Mouse (Mus musculus) bone marrow macrophage, adult 2 months (primary cell): ENCODE results near the gene Brat1.

ENCODE experiments used
- CTCF ChIP-seq: IDR thresholded peaks from 2 replicates; pipeline ENCODE4 v1.5.1; 2012; ENCODE audit warnings: low read depth, mild to moderate bottlenecking, low read length, moderate library complexity
- POLR2A ChIP-seq: IDR thresholded peaks from 2 replicates; pipeline ENCODE4 v1.6.1; 2012; ENCODE audit warnings: mild to moderate bottlenecking, low read depth, low read length, borderline replicate concordance

DNA sequence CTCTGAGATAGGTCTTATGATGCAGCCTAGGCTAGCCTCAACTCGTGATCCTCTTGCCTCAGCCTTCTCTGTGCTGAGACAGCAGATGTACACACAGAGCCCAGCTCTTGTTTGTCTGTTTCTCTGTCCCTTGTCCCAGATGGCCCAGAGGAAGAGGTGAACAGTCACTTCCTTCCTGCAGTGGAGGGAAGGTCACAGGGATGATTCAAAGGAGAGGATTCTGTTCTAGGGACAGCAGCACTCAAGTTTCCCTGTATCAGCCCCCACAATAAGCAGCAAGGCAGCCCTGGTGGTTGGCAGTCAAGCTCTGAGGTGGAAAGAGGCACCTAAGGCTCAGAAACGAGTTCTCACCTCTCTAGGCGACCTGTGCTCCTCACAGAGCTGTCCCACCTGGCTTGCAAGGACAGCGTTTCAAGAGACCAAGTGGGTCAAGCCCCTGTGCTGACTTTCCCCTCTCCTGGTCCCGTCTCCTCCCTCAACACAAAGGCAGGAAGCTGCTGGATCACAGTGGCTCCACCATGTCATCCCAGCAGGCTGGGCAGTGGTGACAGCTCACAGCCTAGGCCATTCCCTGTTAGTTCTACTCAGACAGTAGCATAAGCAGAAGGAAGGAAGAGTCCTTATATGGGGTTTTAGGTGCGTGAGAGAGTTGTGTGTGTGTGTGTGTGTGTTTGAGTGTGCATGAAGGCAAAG is 60.3 kb downstream of the Brat1 start:
- TF ChIP-seq POLR2A (0 out of 2 replicates have a peak, but pooled peaks have one; percentile 43), CTCF (no peak)
